Mouse (Mus musculus): ENCODE data around the gene Tuba3a.
"Not testable (repeated sequence)": the region's sequence is repeated elsewhere in the genome, so short reads cannot be mapped to it uniquely, and the experiment has no call there.

The Tuba3a gene

DNA sequence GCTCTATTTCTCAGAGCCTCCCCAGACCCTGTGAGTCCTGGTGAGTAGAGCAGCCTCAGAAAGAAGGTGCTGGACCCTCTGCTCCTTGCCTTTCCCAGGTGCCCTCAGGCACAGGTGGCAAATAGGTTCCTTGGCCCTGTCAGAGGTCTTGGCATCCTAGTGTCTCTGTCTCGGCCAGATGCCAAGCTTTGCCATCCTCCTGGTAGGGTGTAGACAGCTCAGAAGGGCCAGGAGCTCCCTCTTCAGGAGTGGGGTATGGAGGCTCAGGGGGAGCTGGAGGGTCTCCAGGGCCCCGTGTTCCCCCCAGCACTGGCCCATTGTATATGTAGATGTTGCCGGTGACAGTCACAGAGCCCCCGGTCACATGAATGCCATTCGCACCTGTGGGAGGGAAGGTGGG is 21.2 kb upstream of the Tuba3a start:
- in situ Hi-C loops (cut with MboI, MseI): no loop called here

DNA sequence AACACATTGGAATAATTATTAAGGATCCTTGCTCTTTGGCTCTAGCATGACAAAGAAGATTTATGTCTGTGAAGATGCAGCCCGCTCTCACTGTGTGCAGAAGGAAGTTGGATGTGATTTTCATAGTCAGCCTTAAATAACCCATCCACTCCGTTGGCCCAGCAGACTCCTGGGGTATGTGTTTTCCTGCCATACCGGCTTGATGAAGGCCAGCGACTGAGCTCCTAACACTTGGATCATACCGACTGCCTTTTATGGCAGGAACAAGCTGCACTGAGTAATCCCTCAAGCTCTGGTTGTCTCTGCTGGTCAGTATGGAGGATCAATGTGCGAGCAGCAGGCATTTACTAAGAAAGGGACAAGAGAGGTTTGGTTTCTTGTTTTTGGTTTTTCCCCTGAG is 19.6 kb upstream of the Tuba3a start:
- in situ Hi-C loops (cut with MboI, MseI): no loop called here

DNA sequence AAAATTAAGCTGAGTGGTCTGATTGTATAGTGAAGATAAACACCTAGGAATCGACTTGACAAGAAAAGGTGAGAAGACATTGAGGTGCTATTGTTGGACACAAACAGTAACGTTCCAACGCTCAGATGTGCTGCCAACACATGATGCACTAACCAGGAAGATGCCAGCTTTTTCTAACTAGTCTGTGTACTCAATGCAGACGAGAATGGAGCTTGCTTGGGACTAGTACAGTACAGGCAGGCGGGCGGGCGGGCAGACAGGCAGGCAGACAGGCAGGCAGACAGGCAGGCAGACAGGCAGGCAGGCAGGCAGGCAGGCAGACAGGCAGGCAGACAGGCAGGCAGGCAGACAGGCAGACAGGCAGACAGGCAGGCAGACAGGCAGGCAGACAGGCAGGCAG is 18.6 kb upstream of the Tuba3a start:
- in situ Hi-C loops (cut with MboI, MseI): not testable (repeated sequence)

GRCm38 (mm10) chr6:125303242-125303641 is 17.4 kb upstream of the Tuba3a start:
- in situ Hi-C loops (cut with MboI, MseI): no loop called here

DNA sequence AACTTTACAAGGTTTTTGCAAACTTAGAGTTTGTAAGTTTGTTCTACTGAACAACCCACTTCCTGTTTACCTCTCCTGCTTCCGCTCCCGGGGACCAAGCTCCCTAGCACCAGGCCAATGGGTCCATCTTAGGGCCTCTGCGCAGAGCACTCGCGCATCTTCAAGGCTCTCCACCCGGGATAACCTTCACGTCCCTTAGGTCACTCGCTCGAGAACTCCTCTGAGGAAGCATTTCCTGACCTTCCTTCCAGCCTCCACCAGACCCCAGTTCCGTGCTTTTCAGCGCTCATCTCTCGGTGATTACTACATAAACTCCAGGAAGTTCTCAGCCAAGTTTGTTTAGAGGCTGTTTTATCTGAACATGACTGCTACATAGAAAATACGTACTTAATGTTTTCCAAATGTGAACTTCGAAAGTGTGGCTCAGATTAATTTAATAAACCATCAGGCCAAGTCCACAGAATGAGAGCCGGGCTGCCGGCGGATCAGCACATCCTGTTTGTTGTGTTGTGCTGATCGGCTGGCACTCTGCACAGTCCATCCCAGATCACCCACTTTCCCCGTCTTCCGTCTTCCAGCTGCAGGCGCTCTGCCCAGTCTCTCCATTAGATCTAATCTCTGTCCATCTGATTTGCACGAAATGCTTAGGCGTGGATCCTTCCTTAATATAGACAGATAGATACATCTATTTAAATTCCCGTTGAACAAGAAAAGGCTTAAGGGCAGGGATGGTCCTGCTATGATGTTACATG is 16.6 kb upstream of the Tuba3a start:
- in situ Hi-C loops (cut with MboI, MseI): no loop called here

- in situ Hi-C loops (cut with MboI, MseI): no loop called here
These were observed 15.1 kb upstream of the Tuba3a start for GRCm38 (mm10) chr6:125300982-125301381.

- in situ Hi-C loops (cut with MboI, MseI): no loop called here
These were observed 11.4 kb upstream of the Tuba3a start for GRCm38 (mm10) chr6:125297149-125297820.

GRCm38 (mm10) chr6:125294049-125294448 is 8.2 kb upstream of the Tuba3a start:
- in situ Hi-C loops (cut with MboI, MseI): no loop called here

- in situ Hi-C loops (cut with MboI, MseI): no loop called here
These were observed 6.4 kb upstream of the Tuba3a start for GRCm38 (mm10) chr6:125292256-125292655.

DNA sequence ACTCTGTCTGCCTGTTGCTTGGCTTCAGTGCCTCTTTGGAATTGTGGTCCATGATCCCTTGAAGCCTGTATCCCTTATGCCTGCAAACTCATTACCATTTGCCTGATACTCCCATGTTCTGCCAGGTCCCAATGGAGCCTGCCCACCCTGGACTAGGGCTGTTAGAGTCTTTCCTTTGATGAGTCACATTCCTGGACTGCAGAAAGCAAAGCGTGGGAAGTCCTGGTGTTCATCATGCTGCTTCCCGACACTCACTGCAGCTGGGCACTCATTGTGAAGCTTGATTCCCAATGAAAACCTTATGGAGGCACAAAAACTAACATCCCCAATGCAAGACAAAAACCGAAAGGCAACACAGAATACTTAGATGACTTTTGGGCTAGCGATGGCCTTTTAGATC is 5.5 kb upstream of the Tuba3a start:
- in situ Hi-C loops (cut with MboI, MseI): no loop called here

GRCm38 (mm10) chr6:125288730-125289129 is 2.9 kb upstream of the Tuba3a start:
- in situ Hi-C loops (cut with MboI, MseI): loop anchor here (5.0 kb wide), 1 partner anchor 94 kb away; the partner anchor contains the start of gene Plekhg6

DNA sequence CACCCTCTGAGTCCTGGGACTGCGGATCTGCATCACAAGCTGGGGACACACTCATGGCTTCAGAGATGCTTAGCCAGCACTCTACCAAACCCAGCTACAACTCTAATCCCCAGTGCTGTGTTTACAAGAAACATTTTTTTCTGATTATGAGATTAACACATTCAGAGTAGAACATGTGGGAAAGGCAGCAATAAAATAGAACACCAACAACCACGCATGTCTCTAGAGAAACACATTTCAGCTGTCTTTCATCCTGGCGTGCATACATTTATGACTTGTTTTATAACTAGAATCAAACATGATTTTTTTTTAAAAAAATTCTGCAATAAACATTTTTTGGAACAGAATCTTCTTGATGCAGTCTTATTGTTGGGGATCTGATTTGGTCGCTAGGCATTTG is 1.1 kb upstream of the Tuba3a start:
- in situ Hi-C loops (cut with MboI, MseI): loop anchor here (5.0 kb wide), 1 partner anchor 95 kb away; the partner anchor contains the start of gene Plekhg6

GRCm38 (mm10) chr6:125284751-125285150 is 1.1 kb downstream of the Tuba3a start:
- in situ Hi-C loops (cut with MboI, MseI): loop anchor here (5.0 kb wide), 2 partner anchors 73 to 98 kb away; partner anchors contain the start of gene Plekhg6

DNA sequence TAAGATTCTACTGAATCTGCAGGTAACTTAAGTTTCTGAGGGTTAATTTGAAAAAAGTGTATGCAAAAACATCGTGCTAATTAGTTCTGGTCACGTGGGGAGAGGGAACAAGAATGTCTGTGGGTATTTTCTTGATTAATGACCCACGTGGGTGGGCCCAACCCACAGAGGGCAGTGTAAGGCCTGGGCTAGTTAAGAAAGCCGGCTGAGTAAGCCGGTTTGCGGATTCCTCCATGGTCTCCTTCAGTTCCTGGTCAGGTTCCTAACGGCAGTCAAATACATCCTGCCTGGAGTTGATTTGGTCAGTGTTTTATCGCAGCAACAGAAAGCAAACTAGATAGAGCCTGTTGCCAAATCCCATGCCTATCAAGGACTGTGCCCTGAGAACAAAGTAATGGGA is 1.6 kb downstream of the Tuba3a start:
- in situ Hi-C loops (cut with MboI, MseI): loop anchor here (5.0 kb wide), 1 partner anchor 73 kb away; no protein-coding TSS in a partner anchor

- in situ Hi-C loops (cut with MboI, MseI): loop anchor here (5.0 kb wide), 1 partner anchor 75 kb away; no protein-coding TSS in a partner anchor
These were observed 3.1 kb downstream of the Tuba3a start for GRCm38 (mm10) chr6:125282721-125283120.

DNA sequence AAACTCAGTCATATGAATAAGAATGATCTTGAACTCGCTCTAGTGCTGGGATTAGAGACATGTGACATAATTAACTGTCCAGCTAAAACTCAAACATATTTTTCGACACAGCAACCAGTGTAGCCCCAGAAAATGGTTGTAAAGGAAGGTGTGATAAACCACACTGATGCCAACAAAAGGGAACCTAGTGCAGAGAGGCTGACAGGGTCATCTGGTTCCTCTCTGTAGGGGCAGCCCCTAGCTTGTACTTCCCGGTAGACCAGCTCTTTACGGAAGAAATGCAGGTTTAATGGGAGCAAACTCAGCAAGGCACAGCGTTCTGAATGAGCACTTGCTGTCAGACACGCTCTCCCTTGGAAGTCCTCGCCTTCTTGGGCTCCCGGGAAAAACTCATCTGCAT is 6.1 kb downstream of the Tuba3a start:
- in situ Hi-C loops (cut with MboI, MseI): loop anchor here (5.0 kb wide), 1 partner anchor 78 kb away; no protein-coding TSS in a partner anchor

DNA sequence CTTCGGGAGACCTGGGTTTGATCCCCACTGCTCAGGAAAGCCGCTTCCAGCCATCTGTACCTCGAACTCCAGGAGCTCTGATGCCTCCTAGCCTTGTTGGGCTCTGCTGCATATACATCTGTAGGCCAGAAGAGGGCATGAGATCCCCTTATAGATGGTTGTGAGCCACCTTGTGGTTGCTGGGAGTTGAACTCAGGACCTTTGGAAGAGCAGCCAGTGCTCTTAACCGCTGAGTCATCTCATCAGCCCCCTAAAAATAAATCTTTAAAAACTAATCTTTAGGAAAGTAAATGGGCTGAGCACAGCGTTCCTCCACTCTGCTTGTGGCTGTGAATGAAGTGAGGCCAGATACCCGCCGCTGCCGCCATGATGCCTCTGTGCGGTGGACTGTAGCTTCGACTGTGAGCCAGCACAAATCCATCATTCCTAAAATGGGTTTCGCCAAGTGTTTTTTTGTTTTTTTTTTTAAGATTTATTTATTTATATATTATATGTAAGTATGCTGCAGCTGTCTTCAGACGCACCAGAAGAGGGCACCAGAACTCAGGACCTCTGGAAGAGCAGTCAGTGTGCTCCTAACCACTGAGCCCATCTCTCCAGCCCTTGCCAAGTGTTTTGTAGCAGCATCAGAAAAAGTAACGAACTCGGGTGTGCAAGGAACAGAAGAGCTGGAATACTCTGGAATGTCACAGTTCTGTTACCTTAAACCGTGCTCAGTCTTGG is 10.8 kb downstream of the Tuba3a start:
- in situ Hi-C loops (cut with MboI, MseI): no loop called here

- in situ Hi-C loops (cut with MboI, MseI): no loop called here
These were observed 13.5 kb downstream of the Tuba3a start for GRCm38 (mm10) chr6:125272228-125272785.

DNA sequence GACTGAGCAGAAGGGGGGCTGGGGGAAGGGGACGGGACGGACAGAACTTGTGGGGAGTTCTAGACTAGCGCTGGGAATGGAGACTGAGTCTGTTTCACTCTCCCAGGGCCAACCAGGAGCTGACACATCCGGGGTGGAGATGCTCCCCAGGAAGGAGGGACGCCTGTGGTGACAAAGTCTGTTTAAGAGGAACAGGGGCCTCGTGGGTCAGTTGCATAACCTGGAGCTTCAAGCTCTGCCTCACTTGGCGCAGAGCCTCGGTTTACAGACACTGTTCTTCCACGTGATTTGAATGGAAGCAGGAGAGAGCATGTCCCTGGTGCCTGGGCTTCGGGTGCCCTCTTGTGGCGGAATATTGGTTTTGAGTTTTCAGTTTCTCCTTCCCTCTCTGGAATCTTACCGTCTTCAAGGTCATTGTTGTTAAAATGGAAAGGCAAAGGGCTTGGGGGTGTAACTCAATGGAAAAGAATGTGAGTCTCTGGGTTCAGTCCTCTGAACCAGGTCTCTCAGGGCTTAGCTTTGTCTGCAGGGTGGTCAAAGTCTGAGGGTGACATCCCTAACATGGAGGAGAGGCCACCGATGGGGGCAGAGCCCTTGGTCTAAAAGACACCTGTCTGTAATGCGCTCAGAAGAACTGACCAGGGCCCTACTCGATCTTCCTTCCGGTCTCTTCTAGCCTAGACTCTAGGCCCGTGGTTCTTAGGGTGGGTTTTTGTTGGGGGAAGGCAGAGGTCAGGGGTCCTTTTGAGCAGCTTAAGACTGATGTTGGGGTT is 14.2 kb downstream of the Tuba3a start:
- in situ Hi-C loops (cut with MboI, MseI): no loop called here

DNA sequence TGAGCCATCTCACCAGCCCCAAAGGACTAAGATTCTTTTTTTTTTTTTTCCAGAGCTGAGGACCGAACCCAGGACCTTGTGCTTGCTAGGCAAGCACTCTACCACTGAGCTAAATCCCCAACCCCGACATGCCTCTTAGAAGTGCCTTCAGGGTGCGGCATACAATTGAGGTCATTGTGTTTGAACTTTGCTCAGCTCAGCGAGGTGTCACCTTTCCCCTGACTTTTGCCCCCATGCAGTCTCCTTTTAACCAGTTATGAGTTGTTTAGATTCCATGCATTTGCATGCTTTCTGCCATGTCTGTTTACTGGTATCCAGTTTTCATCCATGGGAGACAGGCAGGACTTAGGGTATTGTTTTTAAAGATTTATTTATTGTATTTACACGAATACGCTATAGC is 17.0 kb downstream of the Tuba3a start:
- in situ Hi-C loops (cut with MboI, MseI): no loop called here

GRCm38 (mm10) chr6:125267469-125267868 is 18.4 kb downstream of the Tuba3a start:
- in situ Hi-C loops (cut with MboI, MseI): no loop called here

Data from regulatory T cell (primary cell).